Mouse (Mus musculus) hindbrain, postnatal 0 days (tissue): ENCODE measurements around the gene Cntn6. TPM values are rescaled to one million over a fixed set of nuclear protein-coding genes. Genes with fewer than 3 reads are reported as not detected.

Experiments
- ATAC-seq: fragments of 200-750 bp; cut with Nextera tagmentation; 2 replicates; pipeline ENCODE4 v1.8.0; 2017; ENCODE audit warnings: mild to moderate bottlenecking, moderate TSS enrichment, moderate library complexity
- DNase-seq: peaks from one replicate; pipeline ENCODE4 v3.0.0-alpha.2; 2015; ENCODE audit warnings: low spot score
- H3K27ac ChIP-seq: fragments of 300-500 bp; sonication (generic); 2 replicates; pipeline ENCODE4 v1.5.1; 2014; ENCODE audit warnings: mild to moderate bottlenecking
- H3K27me3 ChIP-seq: fragments of 300-500 bp; sonication (generic); 2 replicates; pipeline ENCODE4 v1.6.1; 2014; ENCODE audit warnings: low read length, mixed read lengths; ENCODE audit not compliant: insufficient read depth
- H3K36me3 ChIP-seq: fragments of 300-500 bp; sonication (generic); 2 replicates; pipeline ENCODE4 v1.6.1; 2014; ENCODE audit warnings: low read length, mixed read lengths; ENCODE audit not compliant: insufficient read depth
- H3K4me1 ChIP-seq: fragments of 300-500 bp; sonication (generic); 2 replicates; pipeline ENCODE4 v1.6.1; 2014; ENCODE audit warnings: antibody characterized with exemption, low read length, mixed read lengths; ENCODE audit not compliant: insufficient read depth
- H3K4me2 ChIP-seq: fragments of 300-500 bp; sonication (generic); 2 replicates; pipeline ENCODE4 v1.6.1; 2014; ENCODE audit warnings: low read depth, mild to moderate bottlenecking, low read length, moderate library complexity, mixed read lengths
- H3K4me3 ChIP-seq: fragments of 300-500 bp; sonication (generic); 2 replicates; pipeline ENCODE4 v1.5.1; 2014; ENCODE audit warnings: low read length
- H3K9ac ChIP-seq: fragments of 300-500 bp; sonication (generic); replicated peaks from 2 replicates; pipeline ENCODE4 v1.6.1; 2014; ENCODE audit warnings: mild to moderate bottlenecking, low read length, moderate library complexity, mixed read lengths
- H3K9me3 ChIP-seq: fragments of 300-500 bp; sonication (generic); 2 replicates; pipeline ENCODE4 v1.6.1; 2016; ENCODE audit warnings: low read length, mixed read lengths
- CTCF ChIP-seq: IDR thresholded peaks from 2 replicates; pipeline ENCODE4 v1.5.1; 2016; ENCODE audit warnings: antibody characterized with exemption, control low read depth, low read depth
- WGBS: fragments of 180-500 bp; shearing (Covaris S2); extraction: QIAGEN DNeasy Blood & Tissue Kit; methylation state at CpG from one replicate; pipeline ENCODE4 v1.1.7; 2014; 5-methylcytosine and 5-hydroxymethylcytosine counted together
- polyA plus RNA-seq: library from polyadenylated mRNA; unstranded; fragments of >200 nt; fragmentation: Nextera tagmentation; extraction: Ambion mirVana; gene quantifications from 2 replicates; pipeline ENCODE4 v1.2.1, GENCODE M21; 2015
- total RNA-seq: library from RNA; depleted of rRNA; stranded (reverse); fragments of >200 nt; gene quantifications from 2 replicates; pipeline ENCODE4 v1.2.3, GENCODE M21; 2014

Cntn6 gene
- total and polyA plus RNA-seq, 2 experiments from 2014 or later = 15.1 to 15.5 TPM

DNA sequence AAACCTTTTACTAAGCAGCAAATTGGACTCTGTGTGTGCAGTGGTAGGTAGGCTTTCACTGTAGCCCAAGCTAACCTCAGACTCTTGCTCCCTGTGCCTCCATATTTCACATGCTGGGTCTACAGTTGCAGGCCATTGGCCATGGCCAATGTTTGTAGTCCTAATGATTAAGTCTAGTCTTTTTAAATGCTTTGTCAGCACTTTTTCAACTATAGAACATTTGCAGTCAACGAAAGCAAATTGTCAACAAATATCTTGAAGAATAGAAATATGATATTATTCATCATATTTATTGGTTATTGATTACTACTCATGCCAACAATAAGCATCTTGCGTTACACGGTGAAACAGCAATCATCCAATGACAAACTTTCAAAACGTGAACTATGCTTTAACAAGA is 246.4 kb downstream of the Cntn6 start:
- ATAC-seq (no peak), DNase-seq (no peak)
- Histone ChIP-seq H3K27ac (no peak overlapping the region), H3K4me1 (no peaks in the 10 kb centered on the region), H3K27me3 (no peaks in the 10 kb centered on the region), H3K9ac (no peak overlapping the region), H3K4me3 (no peak overlapping the region), H3K9me3 (no peaks in the 10 kb centered on the region), H3K4me2 (no peak overlapping the region), H3K36me3 (no peaks in the 10 kb centered on the region)
- TF ChIP-seq CTCF = no peak
- 91% methylated on average over 4 of the region's 4 CpGs for WGBS

- Histone ChIP-seq H3K9me3 (no peaks in the 10 kb centered on the region), H3K4me1 (no peaks in the 10 kb centered on the region), H3K27me3 (no peaks in the 10 kb centered on the region), H3K27ac (no peak overlapping the region), H3K9ac (no peak overlapping the region), H3K4me2 (no peak overlapping the region), H3K4me3 (no peak overlapping the region), H3K36me3 (no peaks in the 10 kb centered on the region)
- DNase-seq = no peak
- ATAC-seq = no peak
- no peak for TF ChIP-seq CTCF
Measured at GRCm38 (mm10) chr6:104758125-104758524, 265.5 kb downstream of the Cntn6 start.

DNA sequence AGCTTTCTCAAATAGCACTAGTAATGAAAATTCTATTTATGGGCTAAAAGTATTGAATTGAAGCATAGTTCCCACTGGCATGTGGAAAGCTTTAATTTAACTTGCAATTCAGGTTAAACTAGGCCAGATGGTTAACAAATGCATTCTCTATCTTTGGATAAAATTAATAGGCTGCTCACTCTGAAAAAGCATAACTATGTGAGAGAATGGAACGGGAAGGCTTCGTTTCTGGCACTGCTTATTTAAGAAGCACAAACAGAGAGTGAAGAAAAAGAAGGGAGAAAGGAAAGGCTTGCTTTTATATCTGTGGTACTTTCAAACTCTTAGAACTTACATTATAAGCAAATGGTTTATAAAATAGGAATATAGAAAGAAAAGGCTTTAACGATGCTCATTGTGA is 268.6 kb downstream of the Cntn6 start:
- no peaks in the 10 kb centered on the region for H3K9me3 ChIP-seq
- DNase-seq (no peak), ATAC-seq (no peak)
- no peaks in the 10 kb centered on the region for H3K27me3 ChIP-seq
- no peak overlapping the region for H3K9ac ChIP-seq
- H3K4me1 ChIP-seq = no peaks in the 10 kb centered on the region
- TF ChIP-seq CTCF = no peak
- no peak overlapping the region for H3K4me2 ChIP-seq
- H3K27ac ChIP-seq = no peak overlapping the region
- 85% methylated on average over 3 of the region's 3 CpGs for WGBS
- no peak overlapping the region for H3K4me3 ChIP-seq
- no peaks in the 10 kb centered on the region for H3K36me3 ChIP-seq

DNA sequence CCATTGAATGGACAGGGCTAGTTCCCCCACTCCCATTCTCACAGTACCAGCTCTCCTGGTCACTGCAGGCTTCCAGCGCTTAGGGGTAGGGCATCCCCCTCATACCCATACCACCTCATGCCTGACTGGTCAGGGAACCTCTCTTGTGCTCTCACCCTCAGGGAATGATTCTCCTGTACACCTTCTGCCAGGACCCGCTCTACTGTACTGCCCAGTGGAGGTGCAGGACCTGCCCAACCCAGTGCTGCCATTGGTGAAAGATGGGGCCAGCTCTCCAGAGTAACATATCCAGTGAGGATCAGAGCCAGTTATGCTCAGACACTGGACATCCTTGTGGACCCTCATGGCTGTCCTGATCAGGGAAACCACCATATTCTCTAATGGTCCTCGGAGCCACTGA is 291.3 kb downstream of the Cntn6 start:
- ATAC-seq (no peak), DNase-seq (no peak)
- Histone ChIP-seq H3K27me3 (no peaks in the 10 kb centered on the region), H3K9ac (no peak overlapping the region), H3K27ac (no peak overlapping the region), H3K36me3 (no peaks in the 10 kb centered on the region), H3K4me1 (no peaks in the 10 kb centered on the region), H3K9me3 (no peaks in the 10 kb centered on the region), H3K4me2 (no peak overlapping the region), H3K4me3 (no peak overlapping the region)
- TF ChIP-seq CTCF = no peak
- WGBS = 90% methylated on average over 3 of the region's 3 CpGs

GRCm38 (mm10) chr6:104787502-104787901 is 294.9 kb downstream of the Cntn6 start:
- ATAC-seq = no peak
- H3K9ac ChIP-seq = no peak overlapping the region
- no peaks in the 10 kb centered on the region for H3K4me1 ChIP-seq

DNA sequence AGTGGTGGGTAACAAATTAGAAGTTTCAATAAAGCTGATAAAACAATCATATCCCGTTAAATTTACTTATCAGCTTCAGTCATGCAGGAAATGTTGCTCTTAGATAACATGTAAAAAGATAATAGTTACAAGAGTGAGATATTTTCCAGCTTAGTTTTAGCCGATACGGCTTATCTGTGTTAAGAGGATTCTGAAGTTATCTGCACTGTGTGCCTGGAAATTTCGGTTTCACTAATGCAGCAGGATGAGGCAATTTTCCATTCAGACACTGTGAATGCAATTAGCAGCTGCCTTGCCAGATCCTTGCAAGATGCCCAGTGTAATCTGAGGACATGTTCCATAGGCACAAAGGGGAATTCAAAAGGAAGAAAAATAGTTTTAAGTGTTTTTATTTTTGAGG is 315.9 kb downstream of the Cntn6 start:
- TF ChIP-seq CTCF = no peak
- Histone ChIP-seq H3K36me3 (no peaks in the 10 kb centered on the region), H3K9ac (no peak overlapping the region), H3K27ac (no peak overlapping the region), H3K4me2 (no peak overlapping the region), H3K9me3 (no peaks in the 10 kb centered on the region), H3K4me3 (no peak overlapping the region), H3K4me1 (no peaks in the 10 kb centered on the region; the same call in 1 of the 2 replicates), H3K27me3 (no peaks in the 10 kb centered on the region)
- whole genome bisulfite sequencing = 50% methylated on average over 4 of the region's 4 CpGs
- DNase-seq (peak; percentile 45), ATAC-seq (no peak)

More at GRCm38 (mm10) chr6:104787502-104787901, 294.9 kb downstream of the Cntn6 start:
- Histone ChIP-seq H3K4me3 (no peak overlapping the region), H3K36me3 (no peaks in the 10 kb centered on the region), H3K9me3 (no peaks in the 10 kb centered on the region), H3K27ac (no peak overlapping the region), H3K27me3 (no peaks in the 10 kb centered on the region), H3K4me2 (no peak overlapping the region)
- WGBS = 69% methylated on average over 2 of the region's 2 CpGs
- TF ChIP-seq CTCF = no peak
- DNase-seq = no peak

GRCm38 (mm10) chr6:104815610-104816009 is 323.0 kb downstream of the Cntn6 start:
- H3K4me3 ChIP-seq = no peak overlapping the region
- 90% methylated on average over 2 of the region's 2 CpGs for WGBS
- H3K4me1 ChIP-seq = no peaks in the 10 kb centered on the region
- TF ChIP-seq CTCF = no peak
- H3K27ac ChIP-seq = no peak overlapping the region
- ATAC-seq (no peak), DNase-seq (no peak)
- H3K36me3 ChIP-seq = no peaks in the 10 kb centered on the region
- no peak overlapping the region for H3K9ac ChIP-seq
- H3K27me3 ChIP-seq = no peaks in the 10 kb centered on the region
- no peaks in the 10 kb centered on the region for H3K9me3 ChIP-seq
- H3K4me2 ChIP-seq = no peak overlapping the region
